Mouse (Mus musculus) ES-Bruce4 (cell line): ENCODE measurements around the gene Tnfrsf1a.

Source experiments
- CTCF ChIP-seq: IDR thresholded peaks from one replicate; pipeline ENCODE4 v1.8.1; 2011; ENCODE audit warnings: low read depth, low read length
- POLR2A ChIP-seq: IDR thresholded peaks from one replicate; pipeline ENCODE4 v1.8.1; 2011; ENCODE audit warnings: low read length; ENCODE audit not compliant: insufficient read depth

DNA sequence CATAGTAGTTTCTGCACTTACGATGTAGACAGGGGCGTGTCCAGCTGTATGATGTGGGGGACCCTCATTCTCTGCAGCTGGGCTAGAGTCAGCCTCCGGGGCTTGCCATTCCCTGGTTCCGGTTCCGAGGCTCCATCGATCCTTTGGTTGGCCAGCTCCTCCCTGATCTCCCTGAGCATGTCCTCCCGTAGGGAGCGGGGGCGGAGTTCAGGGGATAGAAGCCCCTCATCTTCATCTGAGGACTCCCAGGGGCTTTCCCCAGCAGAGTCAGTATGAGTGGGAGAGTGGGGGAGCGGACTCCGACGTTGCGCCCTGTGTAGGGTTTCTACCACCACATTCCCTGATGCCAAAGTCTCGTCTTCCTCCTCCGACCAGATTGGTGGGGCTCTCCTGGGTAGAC, 13.9 kb downstream of the Tnfrsf1a start:
- TF ChIP-seq POLR2A = no peak
- no peak for TF ChIP-seq CTCF
